Mouse (Mus musculus) adrenal gland, adult 18-20 months (tissue): ENCODE data around the gene Kif7. TPM values are rescaled to one million over a fixed set of nuclear protein-coding genes. Genes with fewer than 3 reads are reported as not detected.

Experiments used
- total RNA-seq, 2 experiments: library from RNA; stranded (reverse); gene quantifications; 1 replicate in 1 of 2; 2 replicates in 1 of 2; pipeline ENCODE4 v1.2.3; 2021

Gene Kif7
- total RNA-seq, 2 experiments from 2014 or later: 2.3 to 2.5 TPM

Other genes with a start within 250 kb of the Kif7 start
- 10 to 100 TPM; 63.5 to 79.3 TPM for gene Polg, start 249.4 kb downstream of the Kif7 start, total RNA-seq
- gene Rhcg, start 98.1 kb downstream of the Kif7 start, total RNA-seq: 10 to 100 TPM; 13.8 to 22.0 TPM
- under 1 TPM; 0.07 to 0.13 TPM for gene Ticrr, start 55.5 kb downstream of the Kif7 start, total RNA-seq
- gene Plin1, start 17.2 kb upstream of the Kif7 start, total RNA-seq: 1,000 to 10,000 TPM in 1 of 2 experiments, 100 to 1,000 TPM in 1; 490 to 1,137 TPM
- gene Pex11a, start 27.4 kb upstream of the Kif7 start, total RNA-seq: 10 to 100 TPM; 55.5 to 61.1 TPM
- gene Wdr93, start 27.4 kb upstream of the Kif7 start, total RNA-seq: 1 to 10 TPM; 1.8 to 2.5 TPM
- not detected for gene Mesp1, start 78.1 kb upstream of the Kif7 start, total RNA-seq
- gene Mesp2, start 95.0 kb upstream of the Kif7 start, total RNA-seq: under 1 TPM; 0.36 to 0.90 TPM
- 10 to 100 TPM in 1 of 2 experiments, 1 to 10 TPM in 1; 6.8 to 15.4 TPM for gene Anpep, start 145.3 kb upstream of the Kif7 start, total RNA-seq
- 10 to 100 TPM; 20.0 to 25.7 TPM for gene Ap3s2, start 204.9 kb upstream of the Kif7 start, total RNA-seq
- gene Arpin, start 219.6 kb upstream of the Kif7 start, total RNA-seq: 10 to 100 TPM; 12.8 to 14.7 TPM